Mouse (Mus musculus): ENCODE results near the gene Ddx23. TPM values are rescaled to one million over a fixed set of nuclear protein-coding genes. Genes with fewer than 3 reads are reported as not detected.

Ddx23 gene
- total RNA-seq, 2 experiments from 2014 or later = 62.5 to 68.6 TPM

GRCm38 (mm10) chr15:98634541-98635081 is 28.1 kb downstream of the Ddx23 start:
- intact Hi-C loops (cut with DNase I) = no loop called here
- DNase-seq = peak; percentile 86

DNA sequence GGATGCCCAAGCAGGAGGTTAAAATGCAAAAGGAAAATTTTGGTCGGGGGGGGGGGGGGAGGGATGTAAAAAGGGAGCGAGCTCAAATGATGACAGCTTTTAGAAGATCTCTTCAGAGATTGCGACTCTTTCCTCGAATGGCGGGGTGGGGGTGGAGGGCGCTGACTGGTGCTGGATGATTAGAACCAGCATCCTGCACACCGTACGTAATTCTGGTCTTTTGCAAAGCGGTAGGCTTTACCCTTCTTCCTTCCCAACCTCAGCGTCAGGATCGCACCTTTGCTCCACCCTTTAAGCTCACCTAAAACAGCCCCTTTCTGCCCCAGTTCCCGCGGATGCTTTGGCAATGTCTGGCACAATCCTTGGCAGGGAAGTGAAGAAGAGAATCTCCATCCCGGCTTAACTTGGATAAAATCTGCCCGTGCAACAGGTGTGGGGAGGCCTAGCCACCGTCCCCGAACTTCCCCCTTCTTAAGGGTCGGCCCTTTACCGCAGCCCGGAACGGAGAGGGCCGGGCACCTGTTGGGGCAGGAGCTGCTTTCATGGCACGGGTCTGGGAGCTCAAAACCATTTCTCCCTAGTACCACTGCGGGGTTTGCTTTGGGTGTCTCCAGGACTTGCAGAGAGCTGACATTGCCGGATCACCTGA is 28.7 kb downstream of the Ddx23 start:
- intact Hi-C loops (cut with DNase I) = no loop called here
- DNase-seq = no peak

- intact Hi-C loops (cut with DNase I) = no loop called here
- no peak for DNase-seq
Observed at GRCm38 (mm10) chr15:98632921-98633320, 29.8 kb downstream of the Ddx23 start.

GRCm38 (mm10) chr15:98632107-98632744 is 30.5 kb downstream of the Ddx23 start:
- intact Hi-C loops (cut with DNase I) = no loop called here
- peak; percentile 54 for DNase-seq

- intact Hi-C loops (cut with DNase I) = no loop called here
Observed at GRCm38 (mm10) chr15:98631493-98631892, 31.2 kb downstream of the Ddx23 start.

GRCm38 (mm10) chr15:98630540-98630939 is 32.2 kb downstream of the Ddx23 start, which contains the start of gene Cacnb3:
Cacnb3 (plus strand) TSS chr15:98630840.
- intact Hi-C loops (cut with DNase I) = no loop called here

More at GRCm38 (mm10) chr15:98631493-98631892, 31.2 kb downstream of the Ddx23 start:
- peak; percentile 83 for DNase-seq

DNA sequence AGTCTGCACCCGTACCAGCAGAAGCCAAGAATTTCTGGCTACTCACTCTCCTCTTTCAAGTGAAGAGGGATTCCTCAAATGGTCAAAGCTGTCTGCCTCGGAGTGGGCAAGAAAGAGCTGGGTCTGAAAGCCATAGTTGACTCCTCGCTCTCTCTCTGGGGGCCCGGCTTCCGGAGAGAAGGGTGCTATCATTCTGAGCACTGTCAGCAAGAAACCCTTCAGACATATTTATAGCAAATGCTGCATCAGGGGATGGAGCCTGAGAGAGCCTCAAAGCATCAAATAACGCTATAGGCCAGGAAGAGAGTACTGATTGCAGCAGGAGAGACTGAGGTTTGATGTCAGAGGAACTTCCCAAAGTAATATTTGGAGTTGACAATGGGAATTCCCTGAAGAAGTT is 33.2 kb downstream of the Ddx23 start:
- intact Hi-C loops (cut with DNase I) = no loop called here
- DNase-seq = no peak

More at GRCm38 (mm10) chr15:98630540-98630939, 32.2 kb downstream of the Ddx23 start, which contains the start of gene Cacnb3:
- no peak for DNase-seq

DNA sequence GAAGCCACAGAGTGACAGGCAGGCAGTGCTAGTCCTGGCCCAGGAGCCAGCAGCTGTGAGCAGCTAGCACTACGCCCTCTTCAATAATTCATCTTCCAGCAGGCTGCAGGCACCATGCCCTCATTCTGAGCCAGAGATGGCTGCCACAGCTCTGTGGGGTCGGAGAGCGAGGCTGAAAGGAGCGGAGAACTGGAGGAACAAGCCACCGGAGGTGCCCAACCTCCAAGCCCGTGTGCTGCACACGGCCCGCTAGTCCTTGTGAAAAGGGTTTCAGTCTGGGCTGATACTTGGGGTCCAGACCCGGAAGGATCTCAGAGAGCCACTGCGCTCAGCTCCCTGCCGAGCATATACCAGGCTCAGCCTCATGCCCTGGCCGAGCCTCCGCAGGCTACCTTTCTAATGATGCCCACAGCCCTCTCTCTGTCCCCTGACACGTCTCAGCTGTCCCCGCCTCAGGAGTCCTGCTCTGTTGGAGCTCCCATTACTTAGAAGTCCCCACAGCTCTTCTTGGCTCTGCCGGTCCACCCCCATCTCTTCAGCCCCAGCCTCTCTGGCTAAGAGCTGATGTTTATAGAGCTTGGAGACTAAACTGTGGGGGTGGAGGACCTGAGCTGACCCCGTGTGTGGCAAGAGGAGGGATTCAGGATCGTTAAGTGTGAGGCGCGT is 34.0 kb downstream of the Ddx23 start:
- no peak for DNase-seq
- intact Hi-C loops (cut with DNase I) = no loop called here

DNA sequence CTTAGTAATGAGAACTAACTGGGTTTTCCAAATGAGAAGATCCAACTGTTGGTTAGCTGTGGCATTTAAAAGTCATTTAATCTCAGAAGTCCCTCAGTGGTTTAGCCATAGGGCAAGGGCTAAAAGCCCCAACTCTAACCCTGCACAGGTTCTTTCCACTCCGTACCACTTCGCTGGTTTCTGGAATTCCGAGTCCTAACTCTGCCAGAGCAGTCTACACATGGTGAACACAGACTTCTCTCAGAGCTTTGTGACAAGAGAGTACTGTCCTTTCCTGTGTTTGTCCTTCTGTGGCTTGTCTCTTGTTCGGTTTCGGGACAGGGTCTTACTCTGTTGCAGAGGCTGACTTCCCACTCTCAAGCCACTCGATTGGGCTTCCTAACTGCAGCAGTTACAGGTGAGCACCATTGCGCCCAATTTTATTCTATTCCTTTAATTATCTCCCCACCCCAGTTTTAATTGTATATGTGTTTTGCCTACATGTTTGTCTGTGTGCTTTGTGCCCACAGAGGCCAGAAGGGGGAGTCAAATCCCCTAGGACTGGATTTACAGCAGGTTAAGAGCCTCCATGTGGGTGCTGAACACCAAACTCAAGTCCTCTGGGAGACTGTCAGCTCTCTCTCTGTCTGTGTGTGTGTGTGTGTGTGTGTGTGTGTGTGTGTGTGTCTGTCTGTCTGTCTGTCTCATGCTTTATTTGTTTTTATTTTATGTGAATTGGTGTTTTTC is 36.0 kb downstream of the Ddx23 start:
- intact Hi-C loops (cut with DNase I) = no loop called here
- no peak for DNase-seq

DNA sequence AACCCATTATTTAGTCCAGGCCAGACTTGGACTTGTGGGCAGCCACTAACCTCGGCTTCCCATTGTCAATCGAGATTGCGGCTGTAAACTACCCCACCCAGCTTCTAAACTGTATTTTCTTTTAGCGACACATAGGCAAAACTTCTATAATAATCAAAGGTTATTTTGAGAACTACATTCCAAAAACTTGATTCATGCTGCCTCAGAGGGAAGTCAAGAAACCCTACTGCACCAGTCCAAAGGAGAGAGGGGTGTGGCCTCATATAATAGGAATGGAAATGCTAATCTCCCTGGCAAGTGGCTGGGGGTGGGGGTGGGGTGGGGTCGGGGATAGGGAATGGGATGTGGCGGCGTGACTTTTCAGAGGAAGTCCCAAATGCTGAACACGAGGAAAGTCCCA is 36.6 kb downstream of the Ddx23 start:
- no peak for DNase-seq
- intact Hi-C loops (cut with DNase I) = no loop called here

DNA sequence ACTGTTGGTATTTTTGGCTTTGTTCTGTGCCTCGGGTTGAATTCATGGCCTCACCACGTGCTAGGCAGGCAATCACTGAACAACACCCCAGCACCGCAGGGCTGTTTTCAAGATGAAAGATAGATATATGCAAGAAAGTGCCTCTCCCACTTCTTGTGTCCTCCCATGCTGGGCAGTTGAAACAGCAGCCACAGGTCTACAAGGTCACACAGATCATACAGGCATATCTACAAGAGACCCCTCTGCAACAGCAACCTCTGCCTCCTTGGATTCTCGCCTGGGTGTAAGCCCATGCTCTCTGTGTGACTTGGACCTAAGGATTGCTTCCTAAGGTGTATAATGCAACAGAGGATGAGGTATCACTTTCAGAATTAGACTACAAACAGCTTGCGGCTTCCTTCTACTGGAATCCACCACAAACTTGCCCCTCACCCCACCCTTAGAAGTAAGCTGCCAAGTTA is 39.3 kb downstream of the Ddx23 start:
- intact Hi-C loops (cut with DNase I) = no loop called here
- no peak for DNase-seq

- intact Hi-C loops (cut with DNase I) = no loop called here
- no peak for DNase-seq
Observed at GRCm38 (mm10) chr15:98622721-98623120, 40.0 kb downstream of the Ddx23 start.

GRCm38 (mm10) chr15:98622199-98622598 is 40.5 kb downstream of the Ddx23 start:
- intact Hi-C loops (cut with DNase I) = no loop called here
- DNase-seq = no peak

GRCm38 (mm10) chr15:98617176-98617537 is 45.5 kb downstream of the Ddx23 start:
- peak; percentile 75 for DNase-seq
- intact Hi-C loops (cut with DNase I) = loop anchor here (5.0 kb wide), 1 partner anchor 35 kb away; no protein-coding TSS in a partner anchor

GRCm38 (mm10) chr15:98616362-98617175 is 46.1 kb downstream of the Ddx23 start:
- DNase-seq = no peak
- intact Hi-C loops (cut with DNase I) = loop anchor here (5.0 kb wide), 1 partner anchor 34 kb away; no protein-coding TSS in a partner anchor

DNA sequence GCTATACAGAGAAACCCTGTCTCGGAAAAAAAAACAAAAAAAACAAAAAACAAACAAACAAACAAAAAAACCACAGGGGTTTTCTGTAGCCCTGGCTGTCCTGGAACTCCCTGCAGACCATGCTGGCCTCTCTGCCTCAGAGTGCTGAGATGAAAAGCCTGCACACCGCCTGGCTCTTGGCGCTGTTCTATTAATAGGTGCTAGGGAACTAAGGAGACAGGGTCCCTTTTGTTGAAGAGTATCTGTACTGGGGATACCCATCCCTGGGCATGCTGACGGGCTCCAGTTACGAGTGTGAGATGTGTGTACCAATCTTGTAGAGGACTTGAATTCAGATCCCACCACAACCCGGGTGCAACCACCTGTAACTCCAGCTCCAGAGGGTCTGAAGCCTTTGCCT is 46.9 kb downstream of the Ddx23 start:
- DNase-seq = no peak
- intact Hi-C loops (cut with DNase I) = loop anchor here (5.0 kb wide), 1 partner anchor 33 kb away; no protein-coding TSS in a partner anchor

GRCm38 (mm10) chr15:98614971-98615370 is 47.7 kb downstream of the Ddx23 start:
- no peak for DNase-seq
- intact Hi-C loops (cut with DNase I) = loop anchor here (5.0 kb wide), 1 partner anchor 33 kb away; no protein-coding TSS in a partner anchor

- intact Hi-C loops (cut with DNase I) = no loop called here
- DNase-seq = peak; percentile 74
Observed at GRCm38 (mm10) chr15:98614551-98614950, 48.1 kb downstream of the Ddx23 start.

DNA sequence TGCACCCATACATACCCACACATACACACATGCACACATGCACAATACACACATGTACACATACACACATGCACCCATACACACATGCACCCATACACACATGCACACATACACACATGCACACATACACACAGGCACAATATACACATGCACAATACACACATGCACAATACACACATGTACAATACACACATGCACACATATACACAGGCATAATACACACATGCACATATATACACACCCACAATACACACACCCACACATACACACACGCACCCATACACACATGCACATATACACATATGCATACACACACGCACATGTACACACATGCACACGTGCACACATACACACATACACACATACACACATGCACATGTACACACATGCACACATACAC is 50.5 kb downstream of the Ddx23 start:
- intact Hi-C loops (cut with DNase I) = no loop called here
- DNase-seq = no peak
